Mouse (Mus musculus) urinary bladder, postnatal 25 days (tissue): Measurements from ENCODE around the gene Gpx6.

Experiments
- DNase-seq: peaks from one replicate; pipeline ENCODE4 v3.0.0; 2022; ENCODE audit warnings: low spot score

Gpx6 gene

GRCm38 (mm10) chr13:21323405-21323804 lies 11.5 kb downstream of the Gpx6 start:
- no peak for DNase-seq

GRCm38 (mm10) chr13:21326191-21326590 lies 14.3 kb downstream of the Gpx6 start:
- no peak for DNase-seq

GRCm38 (mm10) chr13:21326657-21327211 lies 14.8 kb downstream of the Gpx6 start:
- peak; percentile 84 for DNase-seq

GRCm38 (mm10) chr13:21327424-21327823 lies 15.5 kb downstream of the Gpx6 start:
- no peak for DNase-seq

GRCm38 (mm10) chr13:21346610-21347009 lies 34.7 kb downstream of the Gpx6 start, which contains the start of gene Olfr1367:
Gene Olfr1367 (plus strand): TSS chr13:21346910.
- no peak for DNase-seq

GRCm38 (mm10) chr13:21350593-21350992 lies 38.7 kb downstream of the Gpx6 start:
- no peak for DNase-seq

- peak; percentile 80 for DNase-seq
These were observed 50.8 kb downstream of the Gpx6 start, which contains the start of gene Zscan12 for GRCm38 (mm10) chr13:21362621-21363248. Gene Zscan12 (plus strand): TSS chr13:21362820.

- DNase-seq, result no peak
These were observed 51.8 kb downstream of the Gpx6 start for GRCm38 (mm10) chr13:21363719-21364118.

- no peak for DNase-seq
These were observed 54.7 kb downstream of the Gpx6 start for GRCm38 (mm10) chr13:21366635-21367034.
